Mouse (Mus musculus) C2C12 (cell line): ENCODE results near the gene Gm10490. TPM values are rescaled to one million over a fixed set of nuclear protein-coding genes. Genes with fewer than 3 reads are reported as not detected.
"Not testable (repeated sequence)": the region's sequence is repeated elsewhere in the genome, so short reads cannot be mapped to it uniquely, and the experiment has no call there.

Experiments used
- H3K27me3 ChIP-seq: one replicate; pipeline ENCODE4 v1.6.1; 2011; ENCODE audit not compliant: control insufficient read depth, insufficient read depth, insufficient read length
- H3K36me3 ChIP-seq: one replicate; pipeline ENCODE4 v1.6.1; 2011; ENCODE audit not compliant: control insufficient read depth, insufficient read depth
- H3K4me3 ChIP-seq: one replicate; pipeline ENCODE4 v1.5.1; 2011; ENCODE audit warnings: mild to moderate bottlenecking, control low read depth; ENCODE audit not compliant: poor library complexity, insufficient read depth, severe bottlenecking
- H3K79me2 ChIP-seq: one replicate; pipeline ENCODE4 v1.6.1; 2011; ENCODE audit not compliant: control insufficient read depth, insufficient read depth
- H3K79me3 ChIP-seq: one replicate; pipeline ENCODE4 v1.6.1; 2011; ENCODE audit warnings: low read depth, control low read depth
- H3ac ChIP-seq: one replicate; pipeline ENCODE3; 2011; ENCODE audit warnings: low read depth; ENCODE audit not compliant: control insufficient read depth, insufficient read length
- CEBPB ChIP-seq: IDR thresholded peaks from one replicate; pipeline ENCODE4 v1.6.1; 2011; ENCODE audit warnings: low read depth, mild to moderate bottlenecking, control low read depth, moderate library complexity
- CTCF ChIP-seq: IDR thresholded peaks from one replicate; pipeline ENCODE4 v1.5.1; 2011; ENCODE audit not compliant: control insufficient read depth, insufficient read depth, insufficient read length
- FOSL1 ChIP-seq: IDR thresholded peaks from one replicate; pipeline ENCODE4 v1.8.0; 2011; ENCODE audit warnings: mild to moderate bottlenecking, low read length; ENCODE audit not compliant: poor library complexity, insufficient read depth, severe bottlenecking
- MAX ChIP-seq: IDR thresholded peaks from one replicate; pipeline ENCODE4 v1.6.1; 2011; ENCODE audit warnings: mild to moderate bottlenecking, control low read depth
- MYOD1 ChIP-seq: IDR thresholded peaks from one replicate; pipeline ENCODE4 v1.6.1; 2011; ENCODE audit warnings: low read depth; ENCODE audit not compliant: control insufficient read depth, insufficient read length
- MYOG ChIP-seq: IDR thresholded peaks from one replicate; pipeline ENCODE4 v1.6.1; 2011; ENCODE audit not compliant: control insufficient read depth, insufficient read length; ENCODE audit errors: extremely low read depth
- USF1 ChIP-seq: IDR thresholded peaks from one replicate; pipeline ENCODE4 v1.6.1; 2011; ENCODE audit warnings: low read depth, mild to moderate bottlenecking, control low read depth, moderate library complexity
- long read RNA-seq, 2 experiments: library from polyadenylated mRNA; unstranded; transcript quantifications; one replicate each; pipeline ENCODE4 v2.0.0; 2019 to 2020
- polyA plus RNA-seq: library from polyadenylated mRNA; unstranded; fragments of >200 nt; fragmentation: generic; extraction: Trizol; gene quantifications from one replicate; pipeline ENCODE4 v1.2.1, GENCODE M21; 2012; ENCODE audit warnings: missing spikeins

The Gm10490 gene
- 0.27 TPM for polyA plus RNA-seq
- long read RNA-seq, experiment 1 = 0 reads
- long read RNA-seq, experiment 2 = 0 reads

- H3K36me3 ChIP-seq, H3K79me2 ChIP-seq, H3K4me3 ChIP-seq, H3K27me3 ChIP-seq, H3ac ChIP-seq, H3K79me3 ChIP-seq: not testable (repeated sequence)
Measured at GRCm38 (mm10) chrX:7909242-7909641, at the start of gene Gm10490. TSS of gene Gm10490 (plus strand) at chrX:7909542.

GRCm38 (mm10) chrX:7863181-7863580 lies 46.2 kb upstream of the Gm10490 start:
- no peak overlapping the region for H3K4me3 ChIP-seq
- TF ChIP-seq MAX (no peak), USF1 (no peak), CEBPB (no peak), MYOG (no peak), FOSL1 (no peak), CTCF (no peak), MYOD1 (no peak)
- peaks cover 22% of the 10 kb centered on the region for H3K79me2 ChIP-seq

GRCm38 (mm10) chrX:7864551-7864950 lies 44.8 kb upstream of the Gm10490 start:
- no peaks in the 10 kb centered on the region for H3K27me3 ChIP-seq
- peaks cover 22% of the 10 kb centered on the region for H3K79me2 ChIP-seq
- TF ChIP-seq MYOG = no peak
- TF ChIP-seq FOSL1 = no peak
- no peak for TF ChIP-seq MAX
- no peak for TF ChIP-seq USF1
- TF ChIP-seq CEBPB = no peak
- no peak for TF ChIP-seq MYOD1
- no peak for TF ChIP-seq CTCF
- H3K36me3 ChIP-seq = no peaks in the 10 kb centered on the region
- peaks cover 4% of the 10 kb centered on the region for H3K79me3 ChIP-seq
- H3K4me3 ChIP-seq = no peak overlapping the region
- H3ac ChIP-seq = no peak overlapping the region

More at GRCm38 (mm10) chrX:7863181-7863580, 46.2 kb upstream of the Gm10490 start:
- Histone ChIP-seq H3K79me3 (peaks cover 7% of the 10 kb centered on the region), H3ac (no peak overlapping the region), H3K36me3 (no peaks in the 10 kb centered on the region), H3K27me3 (no peaks in the 10 kb centered on the region)

GRCm38 (mm10) chrX:7865343-7865742 lies 44.0 kb upstream of the Gm10490 start:
- H3ac ChIP-seq = no peak overlapping the region
- H3K36me3 ChIP-seq = no peaks in the 10 kb centered on the region
- no peak overlapping the region for H3K4me3 ChIP-seq
- no peaks in the 10 kb centered on the region for H3K27me3 ChIP-seq
- H3K79me3 ChIP-seq = peaks cover 4% of the 10 kb centered on the region
- peaks cover 19% of the 10 kb centered on the region for H3K79me2 ChIP-seq
- TF ChIP-seq USF1 (no peak), CEBPB (no peak)

GRCm38 (mm10) chrX:7865786-7866185 lies 43.6 kb upstream of the Gm10490 start:
- Histone ChIP-seq H3K27me3 (no peaks in the 10 kb centered on the region), H3K79me2 (peaks cover 15% of the 10 kb centered on the region), H3K4me3 (no peak overlapping the region), H3ac (no peak overlapping the region), H3K79me3 (peaks cover 4% of the 10 kb centered on the region), H3K36me3 (no peaks in the 10 kb centered on the region)
- TF ChIP-seq MAX = no peak
- no peak for TF ChIP-seq CEBPB
- TF ChIP-seq CTCF = no peak
- no peak for TF ChIP-seq MYOG
- no peak for TF ChIP-seq MYOD1
- no peak for TF ChIP-seq USF1
- no peak for TF ChIP-seq FOSL1

- TF ChIP-seq CTCF = no peak
- TF ChIP-seq USF1 = no peak
- no peak overlapping the region for H3ac ChIP-seq
Measured at GRCm38 (mm10) chrX:7867141-7867540, 42.2 kb upstream of the Gm10490 start.

GRCm38 (mm10) chrX:7868506-7868905 lies 40.8 kb upstream of the Gm10490 start:
- no peak overlapping the region for H3K4me3 ChIP-seq
- H3K27me3 ChIP-seq = no peaks in the 10 kb centered on the region
- peaks cover 4% of the 10 kb centered on the region for H3K79me3 ChIP-seq
- TF ChIP-seq USF1 (no peak), MYOG (no peak), CEBPB (no peak), MAX (no peak), MYOD1 (no peak), CTCF (no peak), FOSL1 (no peak)
- no peak overlapping the region for H3ac ChIP-seq
- H3K79me2 ChIP-seq = peaks cover 8% of the 10 kb centered on the region
- peaks cover 3% of the 10 kb centered on the region for H3K36me3 ChIP-seq

More at GRCm38 (mm10) chrX:7867141-7867540, 42.2 kb upstream of the Gm10490 start:
- Histone ChIP-seq H3K36me3 (no peaks in the 10 kb centered on the region), H3K79me3 (peaks cover 4% of the 10 kb centered on the region), H3K27me3 (no peaks in the 10 kb centered on the region), H3K79me2 (peaks cover 8% of the 10 kb centered on the region), H3K4me3 (no peak overlapping the region)
